Mouse (Mus musculus) heart, postnatal 10 days (tissue): ENCODE data around the gene Hnf4a. TPM values are rescaled to one million over a fixed set of nuclear protein-coding genes. Genes with fewer than 3 reads are reported as not detected.
A peak's percentile ranks its signal among the peaks of the same experiment; 100 is the strongest.

Source experiments
- DNase-seq, 2 experiments: peaks; one replicate each; pipeline ENCODE4 v3.0.0; 2021
- intact Hi-C: fragments of 180-260 bp; cut with DNase I; formaldehyde crosslinking; loops from one replicate; pipeline ENCODE4 v1.15.1; 2025
- total RNA-seq, 2 experiments: library from RNA; stranded (reverse); gene quantifications; 2 replicates each; pipeline ENCODE4 v1.2.3; 2021

Hnf4a gene
- total RNA-seq, 2 experiments from 2014 or later: not detected

- intact Hi-C loops: no loop called here
Observed at GRCm38 (mm10) chr2:163542674-163543073, 36.1 kb downstream of the Hnf4a start.

GRCm38 (mm10) chr2:163546623-163547318 is 40.2 kb downstream of the Hnf4a start:
- intact Hi-C loops: no loop called here

More at GRCm38 (mm10) chr2:163542674-163543073, 36.1 kb downstream of the Hnf4a start:
- DNase-seq: no peak

GRCm38 (mm10) chr2:163548822-163549221 is 42.2 kb downstream of the Hnf4a start:
- intact Hi-C loops: no loop called here
- DNase-seq: no peak

More at GRCm38 (mm10) chr2:163546623-163547318, 40.2 kb downstream of the Hnf4a start:
- DNase-seq: no peak

GRCm38 (mm10) chr2:163549786-163550185 is 43.2 kb downstream of the Hnf4a start:
- no peak for DNase-seq
- intact Hi-C loops: no loop called here

GRCm38 (mm10) chr2:163552518-163552929 is 45.9 kb downstream of the Hnf4a start:
- DNase-seq: no peak
- intact Hi-C loops: no loop called here

- DNase-seq: no peak
- intact Hi-C loops: no loop called here
Observed at GRCm38 (mm10) chr2:163554425-163554982, 47.9 kb downstream of the Hnf4a start.

GRCm38 (mm10) chr2:163554996-163555395 is 48.4 kb downstream of the Hnf4a start:
- intact Hi-C loops: no loop called here

GRCm38 (mm10) chr2:163555417-163555816 is 48.8 kb downstream of the Hnf4a start:
- intact Hi-C loops: no loop called here
- DNase-seq: no peak

More at GRCm38 (mm10) chr2:163554996-163555395, 48.4 kb downstream of the Hnf4a start:
- no peak for DNase-seq

DNA sequence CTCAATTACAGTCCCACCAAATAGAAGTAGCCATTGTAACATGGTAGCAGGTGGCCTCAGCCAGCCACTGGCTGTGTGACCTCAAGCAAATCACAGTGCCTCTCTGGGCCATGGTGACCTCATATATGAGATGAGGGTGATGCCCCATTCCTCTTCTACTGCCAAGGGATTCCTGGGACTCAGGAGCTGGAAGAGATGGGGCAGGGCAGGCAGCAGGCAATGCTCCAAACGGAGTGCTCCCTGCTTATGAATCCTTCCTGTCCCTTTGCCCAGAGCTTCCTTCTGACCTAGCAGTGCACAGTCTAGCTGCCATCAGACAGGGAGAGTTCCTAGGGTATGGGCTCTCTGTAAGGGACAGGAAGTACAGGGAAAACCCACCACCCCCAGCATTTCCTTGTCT is 51.9 kb downstream of the Hnf4a start:
- intact Hi-C loops: no loop called here
- DNase-seq: no peak

DNA sequence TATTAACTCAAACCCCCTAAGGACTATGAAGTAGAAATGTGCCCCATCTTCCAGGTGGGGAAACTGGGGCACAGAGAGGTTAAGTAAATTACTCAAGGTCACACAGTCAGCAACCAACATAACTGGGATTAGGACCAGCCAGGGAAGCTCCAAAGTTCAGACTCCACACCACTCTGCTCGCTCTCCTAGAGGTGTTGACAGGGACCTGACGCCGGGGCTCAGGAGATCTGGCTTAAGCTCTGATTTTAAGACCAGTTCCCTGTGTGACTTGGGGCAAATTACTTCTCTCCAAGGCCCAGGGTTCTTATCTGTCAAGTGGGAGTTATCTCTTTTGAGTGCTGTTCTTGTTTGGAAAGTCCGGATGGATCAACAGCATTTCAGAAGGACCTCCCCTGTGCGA is 52.6 kb downstream of the Hnf4a start:
- intact Hi-C loops: no loop called here
- no peak for DNase-seq

DNA sequence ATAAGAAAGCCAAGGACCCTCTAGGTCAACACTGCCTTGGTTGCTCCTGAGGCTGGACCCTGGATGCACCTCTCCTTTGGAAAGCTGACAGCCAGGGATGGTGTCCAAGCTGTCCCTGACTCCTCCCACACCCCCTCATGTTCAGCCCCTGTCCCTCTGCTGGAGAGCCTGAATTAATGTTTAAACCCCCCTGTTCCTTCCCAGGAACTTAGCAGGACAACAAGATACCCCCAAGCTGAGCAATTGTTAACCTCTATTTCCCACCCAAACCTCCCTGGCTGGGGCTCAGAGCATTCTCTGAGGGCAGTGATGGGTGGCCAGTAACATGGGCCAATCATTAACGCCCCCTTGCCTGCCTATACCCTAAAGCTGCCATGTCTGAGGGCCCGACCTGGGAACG is 53.6 kb downstream of the Hnf4a start:
- intact Hi-C loops: no loop called here
- DNase-seq: no peak

DNA sequence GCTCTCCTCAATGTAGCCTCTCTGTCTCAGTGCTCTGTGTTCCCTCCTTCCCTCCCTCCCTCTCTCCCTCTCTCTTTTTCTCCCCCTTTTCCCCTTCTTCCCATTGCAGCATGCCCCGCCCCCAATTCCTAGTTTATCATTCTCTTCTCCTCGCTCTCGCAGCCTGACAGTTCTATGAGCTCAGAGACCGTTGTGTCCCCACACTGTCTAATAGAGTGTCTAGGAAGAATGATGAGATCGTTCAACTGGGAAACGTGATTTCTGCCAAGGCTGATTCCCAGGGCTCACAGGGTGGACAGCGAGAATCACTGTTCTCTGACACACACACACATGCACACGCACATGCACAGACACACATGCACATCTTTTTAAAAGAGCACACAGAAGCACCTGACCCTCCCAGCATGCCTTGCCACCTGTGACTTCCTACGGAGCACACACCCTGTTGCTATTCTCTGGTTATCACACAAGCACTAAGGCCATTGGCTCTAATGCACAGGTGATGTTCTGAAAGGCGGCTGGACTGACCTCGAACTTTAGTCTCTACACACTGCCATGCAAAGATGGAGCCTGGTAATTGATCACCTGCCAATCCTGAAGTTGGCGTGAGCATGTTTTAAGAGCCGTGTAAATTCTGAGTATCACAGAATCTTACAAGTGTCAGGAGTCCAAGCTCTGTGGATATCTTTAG is 54.8 kb downstream of the Hnf4a start:
- intact Hi-C loops: no loop called here
- no peak for DNase-seq

- DNase-seq: peak in 1 of 2 experiments; percentile 43
- intact Hi-C loops: no loop called here
Observed at GRCm38 (mm10) chr2:163564646-163565045, 58.0 kb downstream of the Hnf4a start.

DNA sequence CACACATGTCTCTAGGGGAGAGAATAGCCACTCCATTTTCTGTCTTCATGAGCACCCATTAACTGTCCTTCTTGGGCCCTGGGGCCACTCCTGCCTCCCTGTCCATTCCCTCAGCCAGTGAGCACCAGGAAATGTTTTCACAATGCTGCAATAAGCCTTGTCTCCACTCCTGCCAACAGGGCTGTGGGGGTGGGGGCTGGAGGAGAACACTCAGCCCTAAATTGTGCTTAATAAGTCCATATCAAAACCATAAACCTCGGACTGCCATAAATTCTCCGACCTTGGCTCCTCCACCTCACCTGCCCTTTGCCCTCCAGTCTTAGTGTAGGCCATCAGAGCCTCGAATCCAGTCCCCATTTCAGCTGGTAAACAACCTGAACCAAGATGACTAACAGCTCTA is 67.7 kb downstream of the Hnf4a start:
- no peak for DNase-seq
- intact Hi-C loops: no loop called here

DNA sequence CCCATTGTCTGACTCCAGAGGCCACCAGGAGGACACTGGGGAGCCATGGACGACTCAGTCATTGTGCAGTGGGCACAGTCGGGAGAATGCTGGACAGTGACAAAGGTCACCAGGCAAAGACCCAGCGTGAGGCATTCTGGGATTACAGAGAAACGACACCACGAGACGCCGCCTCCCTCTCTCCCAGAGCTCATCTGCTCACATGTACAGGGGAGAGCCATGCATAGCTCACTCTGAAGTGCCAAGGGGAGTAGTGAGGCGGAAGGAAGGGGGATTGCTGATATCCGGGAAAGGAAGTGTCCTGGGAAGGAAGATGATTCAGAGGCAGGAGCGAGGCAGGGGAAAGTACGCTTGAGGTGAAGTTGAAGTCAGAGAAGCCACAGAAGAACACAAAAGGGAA is 68.6 kb downstream of the Hnf4a start:
- no peak for DNase-seq
- intact Hi-C loops: no loop called here

GRCm38 (mm10) chr2:163577986-163578385 is 71.4 kb downstream of the Hnf4a start:
- intact Hi-C loops: no loop called here
- no peak for DNase-seq

GRCm38 (mm10) chr2:163580069-163580945 is 73.7 kb downstream of the Hnf4a start:
- intact Hi-C loops: no loop called here
- no peak for DNase-seq

- intact Hi-C loops: no loop called here
- DNase-seq: peak; percentile 33 to 40
Observed at GRCm38 (mm10) chr2:163583226-163584087, 76.8 kb downstream of the Hnf4a start.

DNA sequence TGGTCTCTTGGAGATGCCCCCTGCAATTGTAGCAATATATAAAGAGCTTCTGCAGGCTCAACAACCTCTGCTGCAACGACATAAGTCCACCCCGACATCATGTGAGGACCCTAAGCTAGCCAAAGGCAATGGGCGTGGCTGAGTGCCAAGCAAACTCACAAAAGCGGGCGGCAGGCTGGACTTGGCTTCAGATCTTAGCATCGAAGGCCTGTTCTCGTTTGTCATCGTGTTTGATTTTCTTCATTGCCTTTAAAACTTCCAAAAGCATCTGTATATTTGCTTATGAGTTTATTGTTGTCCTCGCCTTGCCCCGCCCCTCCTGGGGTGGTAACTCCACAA is 77.4 kb downstream of the Hnf4a start:
- DNase-seq: no peak
- intact Hi-C loops: no loop called here
